Mouse (Mus musculus) embryonic facial prominence, embryonic 13.5 days (tissue): ENCODE measurements around the gene Tbc1d1. TPM values are rescaled to one million over a fixed set of nuclear protein-coding genes. Genes with fewer than 3 reads are reported as not detected.
A peak's percentile ranks its signal among the peaks of the same experiment; 100 is the strongest.

Experiments used
- ATAC-seq: fragments of 200-750 bp; cut with Nextera tagmentation; 2 replicates; pipeline ENCODE4 v1.8.0; 2017; ENCODE audit warnings: low read depth; ENCODE audit not compliant: insufficient number of reproducible peaks, insufficient read depth, low FRiP score, low TSS enrichment
- H3K27ac ChIP-seq: fragments of 300-500 bp; sonication (generic); 2 replicates; pipeline ENCODE4 v1.5.1; 2015; ENCODE audit warnings: moderate library complexity, mild to moderate bottlenecking, inconsistent platforms
- H3K27me3 ChIP-seq: fragments of 300-500 bp; sonication (generic); 2 replicates; pipeline ENCODE4 v1.6.1; 2015; ENCODE audit warnings: mild to moderate bottlenecking, inconsistent platforms
- H3K36me3 ChIP-seq: fragments of 300-500 bp; sonication (generic); 2 replicates; pipeline ENCODE4 v1.6.1; 2015; ENCODE audit warnings: mild to moderate bottlenecking, inconsistent platforms
- H3K4me1 ChIP-seq: fragments of 300-500 bp; sonication (generic); 2 replicates; pipeline ENCODE4 v1.6.1; 2015; ENCODE audit warnings: inconsistent platforms
- H3K4me2 ChIP-seq: fragments of 300-500 bp; sonication (generic); 2 replicates; pipeline ENCODE4 v1.6.1; 2015; ENCODE audit warnings: moderate library complexity, mild to moderate bottlenecking, inconsistent platforms
- H3K4me3 ChIP-seq: fragments of 300-500 bp; sonication (generic); 2 replicates; pipeline ENCODE4 v1.5.1; 2015; ENCODE audit warnings: mild to moderate bottlenecking, inconsistent platforms
- H3K9ac ChIP-seq: fragments of 300-500 bp; sonication (generic); 2 replicates; pipeline ENCODE4 v1.6.1; 2015; ENCODE audit warnings: mild to moderate bottlenecking, inconsistent platforms
- H3K9me3 ChIP-seq: fragments of 300-500 bp; sonication (generic); 2 replicates; pipeline ENCODE4 v1.6.1; 2016; ENCODE audit warnings: inconsistent platforms
- WGBS: fragments of 180-500 bp; shearing (Covaris S2); methylation state at CpG from one replicate; pipeline ENCODE4 v1.1.7; 2015; ENCODE audit warnings: mixed read lengths; 5-methylcytosine and 5-hydroxymethylcytosine counted together
- polyA plus RNA-seq: library from polyadenylated mRNA; unstranded; fragments of >200 nt; fragmentation: Nextera tagmentation; extraction: Ambion mirVana; gene quantifications from 2 replicates; pipeline ENCODE4 v1.2.1, GENCODE M21; 2015

The Tbc1d1 gene
- polyA plus RNA-seq, 1 experiment from 2014 or later: 21.6 TPM

DNA sequence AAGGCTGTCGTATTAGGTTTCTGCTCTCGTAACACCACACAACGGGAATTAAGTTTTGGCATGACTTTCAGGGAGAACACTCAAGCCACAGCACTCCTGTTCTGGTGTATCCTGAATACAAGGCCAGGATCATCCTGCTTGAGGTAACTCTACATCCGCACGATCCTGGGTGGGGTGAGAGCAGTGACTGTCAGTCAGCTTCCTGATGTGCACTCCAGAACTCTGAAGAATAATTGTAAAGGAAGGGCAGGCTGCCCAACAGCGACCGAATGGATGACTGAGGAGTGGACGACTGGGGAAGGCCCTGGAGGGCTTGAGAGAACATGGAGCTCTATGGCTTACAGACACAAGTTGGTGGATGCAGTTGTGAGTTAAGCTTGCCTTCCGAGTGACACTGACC is 210.0 kb downstream of the Tbc1d1 start:
- no peaks in the 10 kb centered on the region for H3K27me3 ChIP-seq
- H3K36me3 ChIP-seq: no peaks in the 10 kb centered on the region
- no peak overlapping the region for H3K4me2 ChIP-seq
- WGBS: 84% methylated on average over 9 of the region's 9 CpGs
- H3K9ac ChIP-seq: no peak overlapping the region
- H3K27ac ChIP-seq: no peak overlapping the region
- H3K4me1 ChIP-seq: peaks cover 38% of the 10 kb centered on the region
- ATAC-seq: no peak
- no peak overlapping the region for H3K4me3 ChIP-seq
- H3K9me3 ChIP-seq: 0 out of 2 replicates have a peak, but pooled peaks cover 2% of the 10 kb centered on the region

- H3K4me1 ChIP-seq: peaks cover 38% of the 10 kb centered on the region
- 24% methylated on average over 8 of the region's 8 CpGs for WGBS
- no peaks in the 10 kb centered on the region for H3K9me3 ChIP-seq
- H3K9ac ChIP-seq: no peak overlapping the region
- peak overlapping the region; percentile 34; the same call in 1 of the 2 replicates for H3K27ac ChIP-seq
- ATAC-seq: no peak
- H3K27me3 ChIP-seq: no peaks in the 10 kb centered on the region
- H3K4me3 ChIP-seq: no peak overlapping the region
- no peaks in the 10 kb centered on the region for H3K36me3 ChIP-seq
- H3K4me2 ChIP-seq: peak overlapping the region; percentile 31
Measured at GRCm38 (mm10) chr5:64367426-64367825, 211.3 kb downstream of the Tbc1d1 start.

- no peaks in the 10 kb centered on the region for H3K36me3 ChIP-seq
Measured at GRCm38 (mm10) chr5:64371331-64371831, 215.3 kb downstream of the Tbc1d1 start.

GRCm38 (mm10) chr5:64372292-64372961 is 216.3 kb downstream of the Tbc1d1 start:
- H3K36me3 ChIP-seq: no peaks in the 10 kb centered on the region
- no peak overlapping the region for H3K4me3 ChIP-seq
- no peak for ATAC-seq
- peaks cover 20% of the 10 kb centered on the region for H3K4me1 ChIP-seq
- H3K4me2 ChIP-seq: no peak overlapping the region
- WGBS: 60% methylated on average over 13 of the region's 13 CpGs
- H3K27me3 ChIP-seq: no peaks in the 10 kb centered on the region
- no peaks in the 10 kb centered on the region for H3K9me3 ChIP-seq
- no peak overlapping the region for H3K9ac ChIP-seq
- H3K27ac ChIP-seq: no peak overlapping the region

More at GRCm38 (mm10) chr5:64371331-64371831, 215.3 kb downstream of the Tbc1d1 start:
- no peak overlapping the region for H3K9ac ChIP-seq
- no peaks in the 10 kb centered on the region for H3K9me3 ChIP-seq
- peaks cover 25% of the 10 kb centered on the region for H3K4me1 ChIP-seq
- no peak overlapping the region for H3K27ac ChIP-seq
- ATAC-seq: no peak
- no peak overlapping the region for H3K4me3 ChIP-seq
- no peak overlapping the region for H3K4me2 ChIP-seq
- no peaks in the 10 kb centered on the region for H3K27me3 ChIP-seq

- H3K4me1 ChIP-seq: peaks cover 23% of the 10 kb centered on the region
- no peak for ATAC-seq
- H3K4me2 ChIP-seq: no peak overlapping the region
- no peaks in the 10 kb centered on the region for H3K36me3 ChIP-seq
- WGBS: 78% methylated on average over 5 of the region's 5 CpGs
- no peak overlapping the region for H3K27ac ChIP-seq
- no peak overlapping the region for H3K4me3 ChIP-seq
- no peaks in the 10 kb centered on the region for H3K9me3 ChIP-seq
- no peak overlapping the region for H3K9ac ChIP-seq
- no peaks in the 10 kb centered on the region for H3K27me3 ChIP-seq
Measured at GRCm38 (mm10) chr5:64373695-64374094, 217.6 kb downstream of the Tbc1d1 start.

GRCm38 (mm10) chr5:64375851-64376250 is 219.7 kb downstream of the Tbc1d1 start:
- WGBS: 65% methylated on average over 3 of the region's 3 CpGs
- H3K27ac ChIP-seq: no peak overlapping the region

GRCm38 (mm10) chr5:64376466-64376865 is 220.4 kb downstream of the Tbc1d1 start:
- Histone ChIP-seq H3K9ac (no peak overlapping the region), H3K9me3 (no peaks in the 10 kb centered on the region), H3K4me3 (no peak overlapping the region), H3K27me3 (no peaks in the 10 kb centered on the region), H3K27ac (no peak overlapping the region), H3K4me1 (peaks cover 43% of the 10 kb centered on the region), H3K4me2 (no peak overlapping the region), H3K36me3 (no peaks in the 10 kb centered on the region)
- no peak for ATAC-seq
- WGBS: 70% methylated on average over 7 of the region's 7 CpGs

More at GRCm38 (mm10) chr5:64375851-64376250, 219.7 kb downstream of the Tbc1d1 start:
- Histone ChIP-seq H3K27me3 (no peaks in the 10 kb centered on the region), H3K4me3 (no peak overlapping the region), H3K9ac (no peak overlapping the region), H3K36me3 (no peaks in the 10 kb centered on the region), H3K9me3 (no peaks in the 10 kb centered on the region), H3K4me2 (no peak overlapping the region), H3K4me1 (peaks cover 38% of the 10 kb centered on the region)
- ATAC-seq: no peak

- H3K4me1 ChIP-seq: peaks cover 53% of the 10 kb centered on the region
- WGBS: 82% methylated on average over 8 of the region's 8 CpGs
- no peak for ATAC-seq
Measured at GRCm38 (mm10) chr5:64377705-64378104, 221.6 kb downstream of the Tbc1d1 start.

DNA sequence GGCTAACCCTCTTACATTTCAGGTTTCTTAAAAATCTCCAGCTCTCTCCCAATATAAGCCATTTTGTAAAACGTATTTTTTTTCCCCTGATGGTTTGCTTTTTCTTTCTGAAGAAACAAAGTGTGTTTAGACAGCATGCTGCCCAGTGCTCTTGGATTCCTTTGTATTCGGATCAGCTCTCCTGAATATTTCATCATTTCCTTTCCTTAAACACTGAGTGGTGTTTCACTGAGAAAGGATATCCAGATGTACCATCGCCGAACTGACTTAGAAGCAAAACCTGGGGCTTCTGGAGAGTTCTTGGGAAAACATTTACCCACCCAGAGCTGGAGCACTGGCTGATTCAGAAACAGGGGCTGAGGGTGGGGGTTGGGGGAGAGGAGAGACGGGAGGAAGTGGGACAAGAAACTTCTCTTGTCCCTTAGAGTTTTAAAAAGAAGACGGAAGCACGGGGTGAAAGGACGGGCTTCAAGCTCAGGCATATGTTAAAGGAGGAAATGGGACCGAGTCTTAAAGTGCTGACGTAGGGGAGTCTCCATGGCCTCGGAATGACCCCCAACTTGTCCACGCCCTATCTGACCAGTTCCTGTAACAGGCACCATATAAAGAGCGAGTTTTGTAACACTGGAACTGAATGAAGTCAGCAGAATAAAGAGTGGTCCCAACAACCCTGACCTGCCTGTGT is 222.6 kb downstream of the Tbc1d1 start:
- no peak for ATAC-seq
- no peak overlapping the region for H3K4me3 ChIP-seq
- H3K27me3 ChIP-seq: no peaks in the 10 kb centered on the region
- peak overlapping the region; percentile 62 for H3K27ac ChIP-seq
- H3K9ac ChIP-seq: no peak overlapping the region
- 43% methylated on average over 13 of the region's 13 CpGs for WGBS
- H3K36me3 ChIP-seq: no peaks in the 10 kb centered on the region
- H3K4me1 ChIP-seq: peaks cover 63% of the 10 kb centered on the region
- H3K9me3 ChIP-seq: no peaks in the 10 kb centered on the region
- H3K4me2 ChIP-seq: no peak overlapping the region

More at GRCm38 (mm10) chr5:64377705-64378104, 221.6 kb downstream of the Tbc1d1 start:
- no peaks in the 10 kb centered on the region for H3K9me3 ChIP-seq
- H3K27ac ChIP-seq: peak overlapping the region; percentile 62; the same call in 1 of the 2 replicates
- H3K36me3 ChIP-seq: no peaks in the 10 kb centered on the region
- H3K27me3 ChIP-seq: no peaks in the 10 kb centered on the region
- H3K4me3 ChIP-seq: no peak overlapping the region
- no peak overlapping the region for H3K9ac ChIP-seq
- no peak overlapping the region for H3K4me2 ChIP-seq

DNA sequence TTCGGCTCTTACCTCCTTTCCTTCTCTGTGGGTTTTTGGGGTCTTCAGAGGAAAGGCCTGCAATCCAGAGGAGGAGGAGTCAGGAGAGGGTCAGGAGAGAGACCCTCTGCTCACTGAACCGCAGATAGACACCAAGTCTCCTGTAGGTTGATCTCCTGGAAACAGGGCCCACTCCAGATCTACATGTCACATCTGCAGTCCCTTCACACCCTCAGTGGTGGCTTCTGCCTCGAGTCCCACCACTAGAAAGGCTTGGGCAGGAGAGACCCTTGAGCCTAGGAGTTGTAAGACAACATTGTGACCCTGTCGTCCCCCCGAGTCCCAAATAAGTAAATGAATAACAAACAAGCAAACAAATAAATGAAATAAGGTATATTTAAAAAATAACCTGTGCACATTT is 223.7 kb downstream of the Tbc1d1 start:
- H3K4me2 ChIP-seq: no peak overlapping the region
- no peaks in the 10 kb centered on the region for H3K36me3 ChIP-seq
- no peaks in the 10 kb centered on the region for H3K9me3 ChIP-seq
- 88% methylated on average over 5 of the region's 5 CpGs for WGBS
- no peak overlapping the region for H3K9ac ChIP-seq
- H3K4me3 ChIP-seq: no peak overlapping the region
- H3K4me1 ChIP-seq: peaks cover 64% of the 10 kb centered on the region
- H3K27ac ChIP-seq: no peak overlapping the region
- H3K27me3 ChIP-seq: no peaks in the 10 kb centered on the region
- ATAC-seq: no peak

DNA sequence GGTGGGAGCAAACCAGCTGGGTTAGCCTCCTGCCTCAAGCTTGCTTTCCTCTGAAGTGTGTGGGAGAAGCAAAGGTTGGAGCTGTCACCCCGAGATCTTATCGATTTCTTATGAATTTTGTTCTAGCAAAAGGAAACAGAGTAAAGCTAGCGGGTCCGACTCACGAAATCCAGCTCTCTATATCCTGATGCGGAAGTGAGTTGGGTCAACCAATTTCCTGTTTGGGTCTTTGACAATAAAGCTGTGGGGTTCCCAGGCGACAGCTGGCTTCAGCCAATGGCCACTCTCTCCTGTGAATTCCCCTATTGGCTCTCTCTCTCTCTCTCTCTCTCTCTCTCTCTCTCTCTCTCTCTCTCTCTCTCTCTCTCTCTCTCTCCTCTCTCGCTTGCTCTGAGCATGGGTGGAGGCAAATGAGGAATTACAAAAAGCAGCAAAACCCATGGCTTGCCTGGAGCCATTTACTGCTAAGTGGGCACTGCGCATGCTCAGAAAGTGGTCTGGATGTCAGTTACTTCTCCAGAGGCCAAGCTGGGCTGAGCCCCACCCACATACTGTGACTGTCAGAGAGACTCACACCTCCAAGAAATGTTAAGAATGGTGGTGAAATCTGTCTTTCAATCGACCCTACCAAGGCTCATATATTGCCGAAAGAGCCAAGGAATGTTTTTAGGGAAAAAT is 224.7 kb downstream of the Tbc1d1 start:
- Histone ChIP-seq H3K4me3 (no peak overlapping the region), H3K9ac (no peak overlapping the region), H3K4me1 (peaks cover 57% of the 10 kb centered on the region), H3K4me2 (no peak overlapping the region), H3K27ac (no peak overlapping the region), H3K36me3 (no peaks in the 10 kb centered on the region), H3K27me3 (no peaks in the 10 kb centered on the region), H3K9me3 (no peaks in the 10 kb centered on the region)
- 57% methylated on average over 11 of the region's 11 CpGs for WGBS
- no peak for ATAC-seq
